Mouse (Mus musculus) embryonic facial prominence, embryonic 12.5 days (tissue): ENCODE data around the gene Gpc6. TPM values are rescaled to one million over a fixed set of nuclear protein-coding genes. Genes with fewer than 3 reads are reported as not detected.

Source experiments
- ATAC-seq: fragments of 200-750 bp; cut with Nextera tagmentation; 2 replicates; pipeline ENCODE4 v1.8.0; 2017; ENCODE audit not compliant: insufficient number of reproducible peaks, insufficient read depth, low FRiP score, low TSS enrichment
- H3K27ac ChIP-seq: fragments of 300-500 bp; sonication (generic); 2 replicates; pipeline ENCODE4 v1.5.1; 2016; ENCODE audit warnings: mild to moderate bottlenecking
- H3K27me3 ChIP-seq: fragments of 300-500 bp; sonication (generic); 2 replicates; pipeline ENCODE4 v1.6.1; 2016; ENCODE audit warnings: mild to moderate bottlenecking, moderate library complexity
- H3K36me3 ChIP-seq: fragments of 300-500 bp; sonication (generic); 2 replicates; pipeline ENCODE4 v1.6.1; 2016; ENCODE audit warnings: mild to moderate bottlenecking
- H3K4me1 ChIP-seq: fragments of 300-500 bp; sonication (generic); 2 replicates; pipeline ENCODE4 v1.6.1; 2016
- H3K4me2 ChIP-seq: fragments of 300-500 bp; sonication (generic); replicated peaks from 2 replicates; pipeline ENCODE4 v1.6.1; 2016; ENCODE audit warnings: mild to moderate bottlenecking, moderate library complexity
- H3K4me3 ChIP-seq: fragments of 300-500 bp; sonication (generic); 2 replicates; pipeline ENCODE4 v1.5.1; 2016; ENCODE audit warnings: mild to moderate bottlenecking
- H3K9ac ChIP-seq: fragments of 300-500 bp; sonication (generic); 2 replicates; pipeline ENCODE4 v1.6.1; 2016; ENCODE audit warnings: mild to moderate bottlenecking, moderate library complexity
- H3K9me3 ChIP-seq: fragments of 300-500 bp; sonication (generic); 2 replicates; pipeline ENCODE4 v1.6.1; 2016; ENCODE audit warnings: mild to moderate bottlenecking, moderate library complexity
- WGBS: fragments of 180-500 bp; shearing (Covaris S2); methylation state at CpG from one replicate; pipeline ENCODE4 v1.1.7; 2016; 5-methylcytosine and 5-hydroxymethylcytosine counted together
- polyA plus RNA-seq: library from polyadenylated mRNA; unstranded; fragments of >200 nt; fragmentation: Nextera tagmentation; extraction: Ambion mirVana; gene quantifications from 2 replicates; pipeline ENCODE4 v1.2.1, GENCODE M21; 2016

Gene Gpc6
- polyA plus RNA-seq, 1 experiment from 2014 or later, result 76.9 TPM

DNA sequence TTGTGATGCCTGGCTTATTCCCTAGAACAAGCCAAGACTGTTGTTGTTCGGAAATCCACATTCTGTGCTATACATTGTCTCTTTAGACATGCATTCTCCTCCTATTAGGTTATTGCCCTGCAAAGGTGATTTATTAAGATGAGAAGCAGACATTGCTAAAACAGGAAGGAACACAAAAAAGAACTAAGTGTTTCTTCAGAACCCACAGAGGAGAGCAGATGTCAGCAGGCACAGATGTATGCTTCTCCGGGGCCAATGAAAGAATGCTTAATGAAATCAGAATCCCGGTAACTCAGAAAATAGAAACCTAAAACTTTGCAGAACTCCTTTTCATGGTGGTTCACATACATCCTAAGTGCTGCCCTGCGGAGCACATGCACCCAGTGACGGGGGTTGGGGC, 837.8 kb downstream of the Gpc6 start:
- WGBS, result 63% methylated on average over 5 of the region's 5 CpGs
- no peak overlapping the region for H3K4me3 ChIP-seq
- no peaks in the 10 kb centered on the region for H3K27me3 ChIP-seq
- no peak for ATAC-seq
- H3K4me2 ChIP-seq, result no peak overlapping the region
- no peak overlapping the region for H3K9ac ChIP-seq
- peaks cover 8% of the 10 kb centered on the region; the same call in 1 of the 2 replicates for H3K4me1 ChIP-seq
- H3K27ac ChIP-seq, result no peak overlapping the region
- H3K36me3 ChIP-seq, result no peaks in the 10 kb centered on the region
- H3K9me3 ChIP-seq, result no peaks in the 10 kb centered on the region

DNA sequence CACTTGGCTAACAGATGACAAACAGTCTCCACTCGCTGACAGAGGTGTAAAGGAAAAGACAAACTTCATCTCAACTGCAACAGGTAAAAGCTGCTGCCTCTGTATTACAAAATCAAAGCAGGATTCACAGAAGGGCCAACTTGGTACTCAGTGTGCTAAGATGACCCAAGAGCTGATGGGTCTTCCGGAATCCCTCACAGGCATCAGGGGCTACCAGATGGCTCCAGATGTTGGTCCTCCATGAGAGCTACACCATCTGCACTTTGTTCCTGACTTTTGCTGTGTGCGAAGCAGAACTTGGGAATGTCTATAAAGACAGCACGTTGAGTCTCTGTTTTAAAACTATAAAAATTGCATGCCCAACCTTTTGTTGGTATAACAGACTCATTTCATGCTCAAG, 842.7 kb downstream of the Gpc6 start:
- WGBS, result 86% methylated on average over 4 of the region's 4 CpGs
- no peaks in the 10 kb centered on the region for H3K36me3 ChIP-seq
- no peak overlapping the region for H3K4me3 ChIP-seq
- H3K4me1 ChIP-seq, result peaks cover 4% of the 10 kb centered on the region; the same call in 1 of the 2 replicates
- no peak overlapping the region for H3K9ac ChIP-seq
- no peak for ATAC-seq
- H3K9me3 ChIP-seq, result no peaks in the 10 kb centered on the region
- no peak overlapping the region for H3K27ac ChIP-seq
- H3K27me3 ChIP-seq, result no peaks in the 10 kb centered on the region
- no peak overlapping the region for H3K4me2 ChIP-seq

- Histone ChIP-seq H3K4me2 (no peak overlapping the region), H3K4me3 (no peak overlapping the region), H3K9me3 (no peaks in the 10 kb centered on the region), H3K4me1 (no peaks in the 10 kb centered on the region), H3K27me3 (no peaks in the 10 kb centered on the region), H3K9ac (no peak overlapping the region), H3K36me3 (no peaks in the 10 kb centered on the region), H3K27ac (no peak overlapping the region)
- WGBS, result 90% methylated on average over 7 of the region's 7 CpGs
- no peak for ATAC-seq
Observed at GRCm38 (mm10) chr14:117768697-117769096, 843.6 kb downstream of the Gpc6 start.

DNA sequence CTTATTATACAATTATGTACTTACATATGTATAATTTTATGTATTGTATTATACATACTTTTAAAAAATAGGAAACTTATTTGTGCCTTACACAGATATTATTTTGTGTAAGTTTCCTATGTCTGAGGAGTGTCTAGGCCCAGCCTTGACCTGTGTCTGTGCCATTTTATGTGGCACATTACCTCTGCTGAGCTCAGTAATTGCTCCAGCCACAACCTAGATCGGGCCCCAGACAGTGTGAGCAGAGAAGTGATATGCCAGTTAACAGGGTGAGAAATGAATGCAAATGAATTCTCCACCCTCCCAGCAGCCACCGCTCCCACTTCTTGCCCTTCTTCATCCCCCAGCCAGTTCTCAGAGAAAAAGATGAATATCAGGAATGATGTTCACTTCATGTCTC, 848.3 kb downstream of the Gpc6 start:
- ATAC-seq, result no peak
- no peak overlapping the region for H3K9ac ChIP-seq
- H3K4me2 ChIP-seq, result no peak overlapping the region
- H3K27ac ChIP-seq, result no peak overlapping the region
- H3K36me3 ChIP-seq, result no peaks in the 10 kb centered on the region
- no peak overlapping the region for H3K4me3 ChIP-seq
- H3K27me3 ChIP-seq, result no peaks in the 10 kb centered on the region
- no peaks in the 10 kb centered on the region for H3K9me3 ChIP-seq
- H3K4me1 ChIP-seq, result no peaks in the 10 kb centered on the region
- 76% methylated on average over 2 of the region's 2 CpGs for WGBS

DNA sequence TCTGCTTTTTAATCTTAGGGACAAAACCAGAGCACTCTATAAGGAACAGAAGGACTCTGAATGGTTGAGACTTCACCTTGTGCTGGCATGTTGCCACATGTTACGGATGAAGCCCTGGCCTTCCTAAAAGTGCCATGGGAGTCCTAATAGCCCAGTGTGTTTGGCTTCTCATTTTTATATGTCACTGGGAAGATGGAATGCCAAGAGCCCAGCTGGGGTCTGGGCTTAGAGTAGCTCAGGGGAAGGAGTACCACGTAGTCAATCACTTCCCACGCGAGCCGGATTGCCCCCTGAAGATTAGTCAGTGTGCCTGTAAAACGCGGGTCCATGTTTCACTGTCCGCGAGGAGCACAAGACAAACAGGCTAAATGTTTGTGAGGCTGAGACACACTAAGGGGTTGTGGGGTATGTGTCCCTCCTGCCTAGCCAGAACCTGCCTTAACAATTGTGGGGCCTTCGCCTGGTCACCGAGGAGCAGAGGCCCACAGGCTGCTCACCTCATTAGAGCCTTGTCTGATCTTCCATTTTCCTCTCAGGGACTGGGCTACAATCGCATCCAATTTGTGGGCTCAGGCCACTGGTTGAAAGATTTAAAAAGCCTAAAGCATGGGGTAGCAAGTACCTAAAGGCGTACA, 852.9 kb downstream of the Gpc6 start:
- no peak overlapping the region for H3K4me3 ChIP-seq
- WGBS, result 86% methylated on average over 13 of the region's 13 CpGs
- no peaks in the 10 kb centered on the region for H3K36me3 ChIP-seq
- no peak for ATAC-seq
- no peaks in the 10 kb centered on the region for H3K9me3 ChIP-seq
- no peak overlapping the region for H3K9ac ChIP-seq
- H3K27ac ChIP-seq, result no peak overlapping the region
- 0 out of 2 replicates have a peak, but pooled peaks cover 3% of the 10 kb centered on the region for H3K4me1 ChIP-seq
- H3K27me3 ChIP-seq, result no peaks in the 10 kb centered on the region
- no peak overlapping the region for H3K4me2 ChIP-seq

- H3K27ac ChIP-seq, result no peak overlapping the region
- no peak for ATAC-seq
- H3K27me3 ChIP-seq, result no peaks in the 10 kb centered on the region
- H3K4me2 ChIP-seq, result no peak overlapping the region
- no peaks in the 10 kb centered on the region for H3K36me3 ChIP-seq
- no peaks in the 10 kb centered on the region for H3K9me3 ChIP-seq
- H3K4me3 ChIP-seq, result no peak overlapping the region
- H3K4me1 ChIP-seq, result 0 out of 2 replicates have a peak, but pooled peaks cover 3% of the 10 kb centered on the region
- H3K9ac ChIP-seq, result no peak overlapping the region
- WGBS, result 78% methylated on average over 15 of the region's 15 CpGs
Observed at GRCm38 (mm10) chr14:117778538-117779413, 853.7 kb downstream of the Gpc6 start.

- Histone ChIP-seq H3K9ac (no peak overlapping the region), H3K27me3 (no peaks in the 10 kb centered on the region), H3K9me3 (no peaks in the 10 kb centered on the region), H3K36me3 (no peaks in the 10 kb centered on the region), H3K27ac (no peak overlapping the region), H3K4me3 (no peak overlapping the region), H3K4me1 (peaks cover 10% of the 10 kb centered on the region; the same call in 1 of the 2 replicates), H3K4me2 (no peak overlapping the region)
- 44% methylated on average over 5 of the region's 5 CpGs for WGBS
- no peak for ATAC-seq
Observed at GRCm38 (mm10) chr14:117781724-117782123, 856.6 kb downstream of the Gpc6 start.

GRCm38 (mm10) chr14:117783671-117784262, 858.7 kb downstream of the Gpc6 start:
- ATAC-seq, result no peak
- 78% methylated on average over 8 of the region's 8 CpGs for WGBS
- Histone ChIP-seq H3K36me3 (no peaks in the 10 kb centered on the region), H3K9me3 (no peaks in the 10 kb centered on the region), H3K4me1 (peaks cover 8% of the 10 kb centered on the region; the same call in 1 of the 2 replicates), H3K4me2 (no peak overlapping the region), H3K27me3 (no peaks in the 10 kb centered on the region), H3K27ac (no peak overlapping the region), H3K9ac (no peak overlapping the region), H3K4me3 (no peak overlapping the region)

DNA sequence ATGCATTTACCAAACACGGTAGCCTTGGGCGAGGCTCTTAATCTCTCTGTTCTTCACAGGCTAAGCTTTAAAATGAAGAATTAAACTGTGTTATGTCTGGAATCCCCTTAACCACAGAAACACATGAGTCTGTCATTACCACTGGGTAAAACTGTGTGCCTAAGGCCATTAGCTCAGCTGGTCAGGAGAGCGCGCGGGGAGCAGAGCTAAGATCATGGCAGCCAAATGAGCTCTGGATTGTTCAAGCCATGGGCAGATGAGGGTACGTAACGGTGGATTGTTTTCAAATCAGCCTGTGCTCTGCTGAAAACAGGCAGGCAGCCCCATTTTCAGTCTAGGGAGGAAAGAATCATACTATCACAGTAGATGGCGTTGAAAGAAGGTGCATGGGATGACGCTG, 859.8 kb downstream of the Gpc6 start:
- H3K4me1 ChIP-seq, result peaks cover 8% of the 10 kb centered on the region; the same call in 1 of the 2 replicates
- H3K36me3 ChIP-seq, result no peaks in the 10 kb centered on the region
- no peak overlapping the region for H3K9ac ChIP-seq
- ATAC-seq, result no peak
- WGBS, result 76% methylated on average over 9 of the region's 9 CpGs
- H3K4me2 ChIP-seq, result no peak overlapping the region
- no peak overlapping the region for H3K4me3 ChIP-seq
- no peaks in the 10 kb centered on the region for H3K9me3 ChIP-seq
- H3K27ac ChIP-seq, result no peak overlapping the region
- H3K27me3 ChIP-seq, result no peaks in the 10 kb centered on the region

GRCm38 (mm10) chr14:117785507-117786085, 860.5 kb downstream of the Gpc6 start:
- H3K4me2 ChIP-seq, result no peak overlapping the region
- no peak for ATAC-seq
- H3K9me3 ChIP-seq, result no peaks in the 10 kb centered on the region
- no peak overlapping the region for H3K27ac ChIP-seq
- WGBS, result 79% methylated on average over 15 of the region's 15 CpGs
- no peak overlapping the region for H3K4me3 ChIP-seq
- H3K9ac ChIP-seq, result no peak overlapping the region
- H3K36me3 ChIP-seq, result no peaks in the 10 kb centered on the region
- H3K4me1 ChIP-seq, result peaks cover 8% of the 10 kb centered on the region; the same call in 1 of the 2 replicates
- H3K27me3 ChIP-seq, result no peaks in the 10 kb centered on the region

DNA sequence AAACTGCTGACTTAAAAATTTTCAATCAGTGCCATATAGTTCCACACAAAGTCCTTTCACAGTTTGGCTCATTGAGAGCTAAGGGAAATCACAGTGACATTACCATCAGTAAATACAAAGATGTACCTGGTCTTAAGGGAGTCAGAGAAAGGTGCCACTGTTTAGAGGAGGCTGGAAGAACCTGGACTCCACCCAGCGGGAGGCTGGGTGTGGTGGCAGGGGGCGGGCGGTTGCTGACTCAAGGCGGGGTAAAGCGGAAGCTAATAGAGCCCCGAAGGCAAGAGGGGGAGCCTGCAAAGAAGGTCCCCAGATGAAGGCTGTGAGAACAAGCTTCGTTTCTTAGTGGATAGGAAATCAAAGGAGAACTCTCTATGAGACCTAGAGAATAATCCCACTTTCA, 861.5 kb downstream of the Gpc6 start:
- Histone ChIP-seq H3K27me3 (no peaks in the 10 kb centered on the region), H3K27ac (no peak overlapping the region), H3K4me3 (no peak overlapping the region), H3K4me1 (peaks cover 8% of the 10 kb centered on the region; the same call in 1 of the 2 replicates), H3K9ac (no peak overlapping the region), H3K4me2 (peak overlapping the region; percentile 23; the same call in 1 of the 2 replicates), H3K9me3 (no peaks in the 10 kb centered on the region), H3K36me3 (no peaks in the 10 kb centered on the region)
- WGBS, result 25% methylated on average over 7 of the region's 7 CpGs
- no peak for ATAC-seq
